Mouse (Mus musculus): ENCODE data around the gene Scnn1a. TPM values are rescaled to one million over a fixed set of nuclear protein-coding genes. Genes with fewer than 3 reads are reported as not detected.

The Scnn1a gene
- polyA plus RNA-seq, 1 experiment from 2014 or later = 1.1 TPM

GRCm38 (mm10) chr6:125360846-125361245, 40.4 kb downstream of the Scnn1a start:
- H3K36me3 ChIP-seq (replicated peaks; ENCODE audit: insufficient read depth, low read length) = peaks cover 48% of the 10 kb centered on the region
- TF ChIP-seq EP300 (IDR thresholded peaks at IDR 0.05; ENCODE audit: low read depth) (no peak), CTCF (IDR thresholded peaks at IDR 0.05; ENCODE audit: low read depth) (no peak)

GRCm38 (mm10) chr6:125361467-125362291, 41.2 kb downstream of the Scnn1a start:
- H3K4me3 ChIP-seq (ENCODE audit: low read depth, low read length) = no peak overlapping the region
- no peak overlapping the region for H3K9ac ChIP-seq (replicated peaks)
- TF ChIP-seq CTCF (IDR thresholded peaks at IDR 0.05; ENCODE audit: low read depth) (peak; percentile 53), EP300 (IDR thresholded peaks at IDR 0.05; ENCODE audit: low read depth) (no peak)
- H3K27me3 ChIP-seq (ENCODE audit: insufficient read depth, low read length) = no peaks in the 10 kb centered on the region
- H3K4me1 ChIP-seq (ENCODE audit: insufficient read depth) = peaks cover 16% of the 10 kb centered on the region
- 71% methylated on average over 38 of the region's 38 CpGs for WGBS (ENCODE audit: insufficient replicate concordance)
- no peak overlapping the region for H3K4me2 ChIP-seq (ENCODE audit: low read depth, low read length)
- DNase-seq (peak; percentile 41), ATAC-seq (no peak)
- H3K9me3 ChIP-seq (ENCODE audit: low read length) = no peaks in the 10 kb centered on the region
- H3K36me3 ChIP-seq (replicated peaks; ENCODE audit: insufficient read depth, low read length) = peaks cover 48% of the 10 kb centered on the region
- no peak overlapping the region for H3K27ac ChIP-seq (ENCODE audit: low read depth)

More at GRCm38 (mm10) chr6:125360846-125361245, 40.4 kb downstream of the Scnn1a start:
- 69% methylated on average over 9 of the region's 9 CpGs for WGBS (ENCODE audit: insufficient replicate concordance)
- no peak overlapping the region for H3K27ac ChIP-seq (ENCODE audit: low read depth)
- no peaks in the 10 kb centered on the region for H3K9me3 ChIP-seq (ENCODE audit: low read length)
- ATAC-seq (no peak), DNase-seq (no peak)
- H3K4me3 ChIP-seq (ENCODE audit: low read depth, low read length) = no peak overlapping the region
- H3K4me1 ChIP-seq (ENCODE audit: insufficient read depth) = peaks cover 17% of the 10 kb centered on the region
- H3K27me3 ChIP-seq (ENCODE audit: insufficient read depth, low read length) = no peaks in the 10 kb centered on the region
- H3K4me2 ChIP-seq (ENCODE audit: low read depth, low read length) = no peak overlapping the region
- no peak overlapping the region for H3K9ac ChIP-seq (replicated peaks)

GRCm38 (mm10) chr6:125363021-125363420, 42.6 kb downstream of the Scnn1a start:
- TF ChIP-seq EP300 (IDR thresholded peaks at IDR 0.05; ENCODE audit: low read depth) (no peak), CTCF (IDR thresholded peaks at IDR 0.05; ENCODE audit: low read depth) (no peak)
- H3K27me3 ChIP-seq (ENCODE audit: insufficient read depth, low read length) = no peaks in the 10 kb centered on the region
- WGBS (ENCODE audit: insufficient replicate concordance) = 55% methylated on average over 15 of the region's 15 CpGs
- H3K27ac ChIP-seq (ENCODE audit: low read depth) = peak overlapping the region; percentile 52; the same call in 1 of the 2 replicates
- H3K4me2 ChIP-seq (ENCODE audit: low read depth, low read length) = peak overlapping the region; percentile 44
- H3K9me3 ChIP-seq (ENCODE audit: low read length) = no peaks in the 10 kb centered on the region
- H3K4me1 ChIP-seq (ENCODE audit: insufficient read depth) = peaks cover 20% of the 10 kb centered on the region
- peaks cover 37% of the 10 kb centered on the region for H3K36me3 ChIP-seq (replicated peaks; ENCODE audit: insufficient read depth, low read length)
- DNase-seq = no peak
- 0 out of 2 replicates have a peak overlapping the region, but pooled peaks have one; percentile 21 for H3K9ac ChIP-seq (replicated peaks)
- no peak for ATAC-seq
- no peak overlapping the region for H3K4me3 ChIP-seq (ENCODE audit: low read depth, low read length)

- TF ChIP-seq CTCF (IDR thresholded peaks at IDR 0.05; ENCODE audit: low read depth) (0 out of 2 replicates have a peak, but pooled peaks have one; percentile 20), EP300 (IDR thresholded peaks at IDR 0.05; ENCODE audit: low read depth) (no peak)
- H3K27me3 ChIP-seq (ENCODE audit: insufficient read depth, low read length) = no peaks in the 10 kb centered on the region
- peak overlapping the region; percentile 44 for H3K4me2 ChIP-seq (ENCODE audit: low read depth, low read length)
- peaks cover 31% of the 10 kb centered on the region for H3K36me3 ChIP-seq (replicated peaks; ENCODE audit: insufficient read depth, low read length)
- peaks cover 20% of the 10 kb centered on the region for H3K4me1 ChIP-seq (ENCODE audit: insufficient read depth)
- H3K9ac ChIP-seq (replicated peaks) = 0 out of 2 replicates have a peak overlapping the region, but pooled peaks have one; percentile 21
- no peaks in the 10 kb centered on the region for H3K9me3 ChIP-seq (ENCODE audit: low read length)
- WGBS (ENCODE audit: insufficient replicate concordance) = 43% methylated on average over 23 of the region's 23 CpGs
- H3K27ac ChIP-seq (ENCODE audit: low read depth) = peak overlapping the region; percentile 52; the same call in 1 of the 2 replicates
- ATAC-seq (peak; percentile 66), DNase-seq (peak; percentile 40)
- no peak overlapping the region for H3K4me3 ChIP-seq (ENCODE audit: low read depth, low read length)
Measured at GRCm38 (mm10) chr6:125363451-125364242, 43.2 kb downstream of the Scnn1a start.

- H3K4me3 ChIP-seq (ENCODE audit: low read depth, low read length) = no peak overlapping the region
- no peaks in the 10 kb centered on the region for H3K9me3 ChIP-seq (ENCODE audit: low read length)
- 19% methylated on average over 8 of the region's 8 CpGs for WGBS (ENCODE audit: insufficient replicate concordance)
Measured at GRCm38 (mm10) chr6:125364448-125364847, 44.0 kb downstream of the Scnn1a start.

GRCm38 (mm10) chr6:125365522-125365921, 45.1 kb downstream of the Scnn1a start:
- Histone ChIP-seq H3K4me1 (ENCODE audit: insufficient read depth) (peaks cover 17% of the 10 kb centered on the region), H3K36me3 (replicated peaks; ENCODE audit: insufficient read depth, low read length) (peaks cover 16% of the 10 kb centered on the region), H3K9ac (replicated peaks) (no peak overlapping the region), H3K9me3 (ENCODE audit: low read length) (no peaks in the 10 kb centered on the region), H3K27me3 (ENCODE audit: insufficient read depth, low read length) (no peaks in the 10 kb centered on the region), H3K4me3 (ENCODE audit: low read depth, low read length) (no peak overlapping the region), H3K4me2 (ENCODE audit: low read depth, low read length) (no peak overlapping the region), H3K27ac (ENCODE audit: low read depth) (no peak overlapping the region)
- ATAC-seq (no peak), DNase-seq (no peak)
- WGBS (ENCODE audit: insufficient replicate concordance) = 67% methylated on average over 5 of the region's 5 CpGs
- TF ChIP-seq EP300 (IDR thresholded peaks at IDR 0.05; ENCODE audit: low read depth) (no peak), CTCF (IDR thresholded peaks at IDR 0.05; ENCODE audit: low read depth) (no peak)

More at GRCm38 (mm10) chr6:125364448-125364847, 44.0 kb downstream of the Scnn1a start:
- ATAC-seq = no peak
- H3K4me1 ChIP-seq (ENCODE audit: insufficient read depth) = peaks cover 20% of the 10 kb centered on the region
- TF ChIP-seq EP300 (IDR thresholded peaks at IDR 0.05; ENCODE audit: low read depth) (no peak), CTCF (IDR thresholded peaks at IDR 0.05; ENCODE audit: low read depth) (peak; percentile 48)
- no peak overlapping the region for H3K4me2 ChIP-seq (ENCODE audit: low read depth, low read length)
- H3K27ac ChIP-seq (ENCODE audit: low read depth) = peak overlapping the region; percentile 29; the same call in 1 of the 2 replicates
- DNase-seq = no peak
- no peaks in the 10 kb centered on the region for H3K27me3 ChIP-seq (ENCODE audit: insufficient read depth, low read length)
- no peak overlapping the region for H3K9ac ChIP-seq (replicated peaks)
- peaks cover 23% of the 10 kb centered on the region for H3K36me3 ChIP-seq (replicated peaks; ENCODE audit: insufficient read depth, low read length)

All from liver, postnatal 0 days (tissue).